Mouse (Mus musculus) embryonic fibroblast, embryonic 13.5 days (primary cell): ENCODE data around the gene Tmem229b.

Experiments
- CTCF ChIP-seq: IDR thresholded peaks from 2 replicates; pipeline ENCODE4 v1.5.1; 2011; ENCODE audit warnings: mild to moderate bottlenecking, control low read depth, low read length, moderate library complexity, borderline replicate concordance; ENCODE audit not compliant: insufficient read depth
- POLR2A ChIP-seq: IDR thresholded peaks from 2 replicates; pipeline ENCODE4 v1.6.1; 2011; ENCODE audit warnings: low read depth, mild to moderate bottlenecking, control low read depth, low read length, moderate library complexity

DNA sequence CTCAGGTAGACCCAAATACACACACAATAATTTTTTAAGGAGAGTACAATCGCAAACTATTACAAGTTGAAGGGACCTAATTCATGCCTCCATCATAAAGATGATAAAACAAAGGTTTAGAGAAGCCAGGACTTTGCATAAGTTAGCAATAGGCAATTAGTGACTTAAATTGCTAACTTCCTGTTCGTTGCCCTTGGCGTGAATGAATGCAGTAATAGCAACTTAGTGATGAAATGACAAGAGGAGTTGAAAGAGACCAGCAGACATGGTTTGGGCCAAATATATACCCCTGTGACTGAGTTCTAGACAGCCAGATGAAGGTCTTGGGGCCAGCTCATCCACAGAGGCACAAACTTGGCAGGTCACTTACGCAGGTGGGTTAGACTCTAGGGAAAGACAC lies 11.2 kb downstream of the Tmem229b start:
- TF ChIP-seq POLR2A (no peak), CTCF (no peak)
